Mouse (Mus musculus) limb, embryonic 12.5 days (tissue): ENCODE measurements around the gene Snph. TPM values are rescaled to one million over a fixed set of nuclear protein-coding genes. Genes with fewer than 3 reads are reported as not detected.

ENCODE experiments used
- ATAC-seq: fragments of 200-750 bp; cut with Nextera tagmentation; 2 replicates; pipeline ENCODE4 v1.8.0; 2017; ENCODE audit warnings: low read depth, moderate TSS enrichment; ENCODE audit not compliant: insufficient number of reproducible peaks, insufficient read depth, low FRiP score, low TSS enrichment
- H3K27ac ChIP-seq: fragments of 300-500 bp; sonication (generic); 2 replicates; pipeline ENCODE4 v1.5.1; 2016; ENCODE audit warnings: mild to moderate bottlenecking, moderate library complexity
- H3K27me3 ChIP-seq: fragments of 300-500 bp; sonication (generic); 2 replicates; pipeline ENCODE4 v1.6.1; 2016; ENCODE audit warnings: mild to moderate bottlenecking, moderate library complexity
- H3K36me3 ChIP-seq: fragments of 300-500 bp; sonication (generic); 2 replicates; pipeline ENCODE4 v1.6.1; 2016; ENCODE audit warnings: mild to moderate bottlenecking, moderate library complexity
- H3K4me1 ChIP-seq: fragments of 300-500 bp; sonication (generic); replicated peaks from 2 replicates; pipeline ENCODE4 v1.6.1; 2016
- H3K4me2 ChIP-seq: fragments of 300-500 bp; sonication (generic); 2 replicates; pipeline ENCODE4 v1.6.1; 2016; ENCODE audit warnings: mild to moderate bottlenecking, moderate library complexity
- H3K4me3 ChIP-seq: fragments of 300-500 bp; sonication (generic); replicated peaks from 2 replicates; pipeline ENCODE4 v1.5.1; 2016; ENCODE audit warnings: mild to moderate bottlenecking
- H3K9ac ChIP-seq: fragments of 300-500 bp; sonication (generic); replicated peaks from 2 replicates; pipeline ENCODE4 v1.6.1; 2016; ENCODE audit warnings: mild to moderate bottlenecking, moderate library complexity
- H3K9me3 ChIP-seq: fragments of 300-500 bp; sonication (generic); 2 replicates; pipeline ENCODE4 v1.6.1; 2016; ENCODE audit warnings: mild to moderate bottlenecking, moderate library complexity
- WGBS: fragments of 180-500 bp; shearing (Covaris S2); methylation state at CpG from one replicate; pipeline ENCODE4 v1.1.7; 2016; 5-methylcytosine and 5-hydroxymethylcytosine counted together
- polyA plus RNA-seq: library from polyadenylated mRNA; unstranded; fragments of >200 nt; fragmentation: Nextera tagmentation; extraction: Ambion mirVana; gene quantifications from 2 replicates; pipeline ENCODE4 v1.2.1, GENCODE M21; 2016

The Snph gene
- polyA plus RNA-seq, result 0.29 and 0.44 TPM in 2 replicates

DNA sequence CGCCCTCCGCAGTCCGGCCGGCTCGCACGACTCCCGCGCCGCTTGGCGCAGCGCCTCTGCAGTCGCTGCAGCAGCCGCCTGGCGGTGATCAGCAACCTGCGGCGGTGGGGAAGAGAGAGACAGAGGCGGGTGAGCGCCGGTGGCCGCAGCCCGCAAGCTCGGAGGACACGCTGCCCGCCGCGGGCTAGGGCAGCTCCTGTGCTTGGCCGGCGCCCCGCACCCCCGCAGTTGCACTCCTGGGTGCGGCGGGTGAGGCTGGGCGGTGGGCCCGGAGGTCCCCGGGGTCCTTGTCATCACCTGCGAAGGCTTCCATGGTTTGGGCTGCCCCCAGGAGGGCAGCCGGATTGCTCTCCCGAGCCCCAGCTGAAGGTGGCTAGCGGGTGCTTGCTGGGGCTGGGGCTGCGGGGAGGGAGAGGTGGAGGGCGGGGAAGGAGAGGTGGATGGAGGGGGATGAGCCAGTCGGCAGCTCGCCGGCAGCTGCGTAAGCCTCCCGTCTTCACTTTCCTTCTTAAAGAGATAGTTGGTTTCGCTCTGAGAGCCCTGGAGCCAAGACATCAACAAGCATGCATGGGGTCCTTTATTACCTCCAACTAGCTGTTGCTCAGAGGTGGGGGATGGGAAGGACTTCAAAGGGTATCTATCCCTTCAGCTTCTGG lies at the start of gene Snph:
Gene Snph, minus strand, starts transcription at position 435 of the 656 bp plus-strand sequence.
- Histone ChIP-seq H3K36me3 (no peaks in the 10 kb centered on the region), H3K9ac (peak within 1 kb of the TSS; percentile 70), H3K27ac (no peak within 1 kb of the TSS), H3K9me3 (no peaks in the 10 kb centered on the region), H3K4me1 (peaks cover 4% of the 10 kb centered on the region; the same call in 1 of the 2 replicates), H3K4me2 (peak within 1 kb of the TSS; percentile 99), H3K27me3 (peaks cover 49% of the 10 kb centered on the region), H3K4me3 (peak within 1 kb of the TSS; percentile 66)
- ATAC-seq, result peak; percentile 66
- WGBS, result under 1% methylated on average over 47 of the region's 47 CpGs

DNA sequence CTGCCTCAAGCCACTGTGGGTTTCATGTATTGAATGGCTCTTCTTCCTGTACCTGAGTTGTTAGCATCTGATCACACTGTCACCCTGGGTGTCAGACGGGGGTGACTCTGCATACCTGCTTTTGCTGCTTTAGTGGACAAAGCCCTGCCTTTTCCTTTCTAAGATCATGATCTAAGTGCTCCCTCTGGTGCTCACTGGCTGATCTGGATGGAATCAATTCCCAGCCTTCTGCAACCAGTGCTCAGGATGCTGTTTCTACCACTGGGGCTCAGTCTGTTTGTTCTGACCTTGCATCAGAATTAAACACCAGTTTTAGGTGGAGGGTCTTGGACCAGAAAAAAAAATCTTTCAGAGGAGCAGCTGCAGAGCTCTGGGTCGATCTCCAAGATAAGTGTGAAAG lies 43.8 kb upstream of the Snph start:
- 62% methylated on average over 2 of the region's 2 CpGs for WGBS
- Histone ChIP-seq H3K4me2 (no peak overlapping the region), H3K9me3 (no peaks in the 10 kb centered on the region), H3K9ac (no peak overlapping the region), H3K27ac (no peak overlapping the region), H3K4me3 (no peak overlapping the region), H3K4me1 (no peaks in the 10 kb centered on the region), H3K36me3 (no peaks in the 10 kb centered on the region), H3K27me3 (peaks cover 3% of the 10 kb centered on the region; the same call in 1 of the 2 replicates)
- no peak for ATAC-seq

DNA sequence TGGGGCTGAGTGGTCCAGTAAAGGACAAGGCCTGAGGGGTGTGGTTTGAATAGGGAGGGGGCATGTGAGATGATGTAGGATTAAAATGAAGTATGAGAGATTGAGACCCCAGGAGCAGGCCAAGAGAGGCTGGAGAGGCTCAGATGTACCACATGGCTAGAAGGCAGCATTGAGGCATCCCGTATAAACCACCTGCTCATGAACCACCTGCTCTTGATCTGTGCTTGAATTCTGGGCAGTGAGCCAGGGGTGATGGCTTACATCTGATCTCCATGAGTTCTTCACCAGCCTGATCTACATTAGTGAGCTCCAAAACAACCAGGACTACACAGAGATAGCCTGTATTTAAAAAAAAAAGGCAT lies 38.6 kb upstream of the Snph start:
- 37% methylated on average over 1 of the region's 1 CpGs for WGBS

DNA sequence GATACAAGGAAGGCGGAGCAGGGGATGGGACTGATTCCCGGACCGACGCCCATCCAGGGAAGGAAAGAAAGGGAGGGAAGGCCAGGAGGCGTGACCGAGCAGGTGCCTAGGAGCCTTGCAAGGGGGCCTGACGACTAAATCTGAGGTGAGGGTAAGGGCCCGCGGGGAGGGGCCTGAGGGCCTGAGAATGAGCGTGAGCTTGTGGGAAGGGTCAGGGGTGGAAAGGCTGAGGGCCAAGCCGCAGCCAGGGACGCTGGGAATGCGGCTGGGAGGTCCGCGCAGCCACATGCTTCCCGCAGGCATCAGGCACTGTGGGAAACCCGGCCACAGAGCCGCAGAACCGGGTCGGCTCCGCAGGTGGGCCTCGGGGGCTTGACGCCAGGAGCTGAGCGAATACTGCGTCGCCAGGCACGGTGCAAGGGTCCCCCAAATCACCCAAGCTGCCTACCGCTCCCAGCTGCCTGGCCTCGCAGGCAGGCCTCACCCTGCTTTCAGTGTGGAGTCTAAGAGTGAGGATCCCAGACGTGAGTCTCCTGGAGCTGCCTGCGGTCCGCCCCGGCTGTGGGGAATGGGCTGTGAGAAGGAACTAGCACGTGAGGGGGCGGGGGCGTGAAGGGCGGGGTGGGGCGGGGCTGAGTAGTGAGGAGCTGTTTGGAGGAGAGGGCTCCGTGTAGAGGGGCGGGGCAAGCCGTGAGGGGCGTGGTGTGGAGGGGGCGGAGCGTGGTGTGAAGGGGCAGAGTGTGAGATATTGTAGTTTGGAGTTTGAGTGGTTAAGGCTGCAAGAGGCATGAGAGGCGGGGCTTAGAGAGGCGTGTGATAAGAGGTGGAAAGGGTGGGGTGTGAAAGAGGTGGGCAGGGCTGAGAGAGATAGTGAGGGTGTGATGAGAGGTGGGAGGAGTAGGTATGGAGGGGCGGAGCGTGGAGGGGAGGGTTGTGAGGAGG lies 37.9 kb upstream of the Snph start:
- Histone ChIP-seq H3K9ac (no peak overlapping the region), H3K4me3 (no peak overlapping the region), H3K4me2 (peak overlapping the region; percentile 3; the same call in 1 of the 2 replicates), H3K36me3 (no peaks in the 10 kb centered on the region), H3K9me3 (no peaks in the 10 kb centered on the region), H3K27ac (no peak overlapping the region), H3K27me3 (peaks cover 22% of the 10 kb centered on the region), H3K4me1 (no peaks in the 10 kb centered on the region)
- 35% methylated on average over 47 of the region's 48 CpGs for WGBS
- ATAC-seq, result no peak; the same call in 1 of the 2 replicates

More for the DNA sequence above, 38.6 kb upstream of the Snph start:
- Histone ChIP-seq H3K27me3 (peaks cover 22% of the 10 kb centered on the region), H3K4me1 (no peaks in the 10 kb centered on the region), H3K27ac (no peak overlapping the region), H3K36me3 (no peaks in the 10 kb centered on the region), H3K9ac (no peak overlapping the region), H3K4me3 (no peak overlapping the region), H3K4me2 (no peak overlapping the region), H3K9me3 (no peaks in the 10 kb centered on the region)
- ATAC-seq, result no peak

- Histone ChIP-seq H3K4me2 (no peak within 1 kb of the TSS), H3K4me3 (no peak within 1 kb of the TSS), H3K9me3 (no peaks in the 10 kb centered on the region), H3K27ac (no peak within 1 kb of the TSS), H3K9ac (no peak within 1 kb of the TSS), H3K27me3 (peaks cover 22% of the 10 kb centered on the region), H3K36me3 (no peaks in the 10 kb centered on the region), H3K4me1 (no peaks in the 10 kb centered on the region)
- no peak for ATAC-seq
- WGBS, result 76% methylated on average over 3 of the region's 3 CpGs
These were observed 36.0 kb upstream of the Snph start, which contains the start of gene Rad21l for GRCm38 (mm10) chr2:151668433-151668832. Rad21l (minus strand) TSS chr2:151668533.

DNA sequence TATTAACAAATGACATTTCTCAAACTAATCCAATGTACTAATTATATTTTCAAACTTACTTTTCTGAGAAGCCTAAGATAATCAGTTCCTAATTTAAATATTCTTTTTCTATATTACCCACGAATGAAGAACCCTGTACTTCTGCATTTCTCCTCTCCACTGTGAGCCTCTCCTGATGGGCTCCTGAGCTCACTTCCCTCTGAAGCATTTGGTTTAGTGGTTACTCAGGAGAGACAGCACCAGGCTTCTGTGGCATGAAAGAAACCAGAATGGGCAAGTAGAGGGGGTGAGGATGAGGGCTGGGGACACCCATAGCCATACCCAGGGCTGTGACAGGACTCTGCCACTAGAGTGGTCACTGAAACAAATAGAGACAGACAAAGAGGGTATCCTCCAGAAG lies 19.7 kb upstream of the Snph start:
- ATAC-seq, result no peak
- no peaks in the 10 kb centered on the region for H3K9me3 ChIP-seq
- WGBS, result 73% methylated on average over 1 of the region's 1 CpGs
- no peaks in the 10 kb centered on the region for H3K27me3 ChIP-seq
- no peaks in the 10 kb centered on the region for H3K4me1 ChIP-seq
- H3K4me2 ChIP-seq, result no peak overlapping the region
- no peak overlapping the region for H3K27ac ChIP-seq
- no peak overlapping the region for H3K9ac ChIP-seq
- no peak overlapping the region for H3K4me3 ChIP-seq
- H3K36me3 ChIP-seq, result no peaks in the 10 kb centered on the region

GRCm38 (mm10) chr2:151636015-151636402 lies 3.6 kb upstream of the Snph start:
- no peak for ATAC-seq
- peaks cover 34% of the 10 kb centered on the region for H3K27me3 ChIP-seq
- no peak overlapping the region for H3K4me2 ChIP-seq
- no peak overlapping the region for H3K4me3 ChIP-seq
- no peak overlapping the region for H3K9ac ChIP-seq
- H3K9me3 ChIP-seq, result no peaks in the 10 kb centered on the region
- H3K36me3 ChIP-seq, result no peaks in the 10 kb centered on the region
- H3K4me1 ChIP-seq, result peaks cover 4% of the 10 kb centered on the region; the same call in 1 of the 2 replicates
- H3K27ac ChIP-seq, result no peak overlapping the region
- WGBS, result 77% methylated on average over 2 of the region's 2 CpGs

GRCm38 (mm10) chr2:151635362-151636014 lies 3.1 kb upstream of the Snph start:
- Histone ChIP-seq H3K4me2 (no peak overlapping the region), H3K27ac (no peak overlapping the region), H3K4me3 (no peak overlapping the region), H3K9ac (no peak overlapping the region), H3K27me3 (peaks cover 39% of the 10 kb centered on the region), H3K36me3 (no peaks in the 10 kb centered on the region), H3K9me3 (no peaks in the 10 kb centered on the region), H3K4me1 (peaks cover 4% of the 10 kb centered on the region; the same call in 1 of the 2 replicates)
- WGBS, result 66% methylated on average over 9 of the region's 9 CpGs
- no peak for ATAC-seq

- H3K27me3 ChIP-seq, result peaks cover 43% of the 10 kb centered on the region
- no peak for ATAC-seq
- no peak overlapping the region for H3K4me3 ChIP-seq
- WGBS, result 43% methylated on average over 2 of the region's 2 CpGs
- peaks cover 4% of the 10 kb centered on the region; the same call in 1 of the 2 replicates for H3K4me1 ChIP-seq
- H3K9ac ChIP-seq, result no peak overlapping the region
- no peaks in the 10 kb centered on the region for H3K36me3 ChIP-seq
- H3K4me2 ChIP-seq, result no peak overlapping the region
- no peaks in the 10 kb centered on the region for H3K9me3 ChIP-seq
- no peak overlapping the region for H3K27ac ChIP-seq
These were observed 2.5 kb upstream of the Snph start for GRCm38 (mm10) chr2:151634903-151635302.

DNA sequence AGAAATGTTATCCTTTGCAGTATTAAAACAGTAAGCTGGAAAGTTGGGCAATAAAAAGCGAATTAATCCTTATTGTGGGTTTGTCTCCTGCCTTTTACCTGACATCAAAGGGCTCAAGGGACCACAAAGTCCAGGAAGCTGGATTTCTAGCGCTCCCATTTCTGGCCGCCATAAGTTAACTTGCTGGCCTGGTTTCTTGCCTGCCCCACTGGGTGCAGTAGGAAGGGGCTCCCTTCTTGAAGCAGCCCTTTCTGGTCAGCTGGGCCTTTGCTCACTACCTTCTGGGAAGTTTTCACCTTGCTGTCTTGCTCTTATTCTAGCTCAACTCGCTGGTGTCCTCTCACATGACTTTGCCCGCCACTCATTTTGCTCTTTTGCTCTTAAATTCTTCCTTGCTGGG lies 589 bp upstream of the Snph start:
- Histone ChIP-seq H3K9me3 (no peaks in the 10 kb centered on the region), H3K9ac (no peak overlapping the region), H3K4me2 (peak overlapping the region; percentile 99; the same call in 1 of the 2 replicates), H3K27me3 (peaks cover 49% of the 10 kb centered on the region), H3K4me1 (peaks cover 4% of the 10 kb centered on the region; the same call in 1 of the 2 replicates), H3K36me3 (no peaks in the 10 kb centered on the region), H3K4me3 (no peak overlapping the region), H3K27ac (no peak overlapping the region)
- WGBS, result 22% methylated on average over 5 of the region's 5 CpGs
- no peak for ATAC-seq
